Mouse (Mus musculus) stomach, postnatal 0 days (tissue): Measurements from ENCODE around the gene Snx9. TPM values are rescaled to one million over a fixed set of nuclear protein-coding genes. Genes with fewer than 3 reads are reported as not detected.

ENCODE experiments used
- ATAC-seq: fragments of 200-750 bp; cut with Nextera tagmentation; 2 replicates; pipeline ENCODE4 v1.8.0; 2017; ENCODE audit not compliant: low FRiP score, low TSS enrichment
- DNase-seq: peaks from one replicate; pipeline ENCODE4 v3.0.0-alpha.2; 2016; ENCODE audit warnings: low spot score
- H3K27ac ChIP-seq: fragments of 300-500 bp; sonication (generic); replicated peaks from 2 replicates; pipeline ENCODE4 v1.5.1; 2014; ENCODE audit warnings: mild to moderate bottlenecking, control low read depth
- H3K27me3 ChIP-seq: fragments of 300-500 bp; sonication (generic); 2 replicates; pipeline ENCODE4 v1.6.1; 2014; ENCODE audit warnings: low read length; ENCODE audit not compliant: control insufficient read depth, insufficient read depth
- H3K36me3 ChIP-seq: fragments of 300-500 bp; sonication (generic); 2 replicates; pipeline ENCODE4 v1.6.1; 2014; ENCODE audit warnings: low read length, mixed read lengths; ENCODE audit not compliant: control insufficient read depth, insufficient read depth
- H3K4me1 ChIP-seq: fragments of 300-500 bp; sonication (generic); replicated peaks from 2 replicates; pipeline ENCODE4 v1.6.1; 2014; ENCODE audit warnings: antibody characterized with exemption; ENCODE audit not compliant: control insufficient read depth, insufficient read depth
- H3K4me2 ChIP-seq: fragments of 300-500 bp; sonication (generic); replicated peaks from 2 replicates; pipeline ENCODE4 v1.6.1; 2014; ENCODE audit warnings: low read depth, mild to moderate bottlenecking, control low read depth, moderate library complexity
- H3K4me3 ChIP-seq: fragments of 300-500 bp; sonication (generic); 2 replicates; pipeline ENCODE4 v1.5.1; 2014; ENCODE audit warnings: low read depth, low read length, control low read depth
- H3K9ac ChIP-seq: fragments of 300-500 bp; sonication (generic); 2 replicates; pipeline ENCODE4 v1.6.1; 2014; ENCODE audit warnings: mild to moderate bottlenecking, low read length, control low read depth, mixed read lengths
- H3K9me3 ChIP-seq: fragments of 300-500 bp; sonication (generic); 2 replicates; pipeline ENCODE4 v1.6.1; 2016; ENCODE audit warnings: low read length; ENCODE audit not compliant: control insufficient read depth
- CTCF ChIP-seq: IDR thresholded peaks from 2 replicates; pipeline ENCODE4 v1.5.1; 2016; ENCODE audit warnings: antibody characterized with exemption, low read depth, mild to moderate bottlenecking, moderate library complexity
- EP300 ChIP-seq: optimal IDR thresholded peaks from 2 replicates; pipeline ENCODE3; 2016; ENCODE audit warnings: antibody characterized with exemption
- WGBS: fragments of 180-500 bp; shearing (Covaris S2); extraction: QIAGEN DNeasy Blood & Tissue Kit; methylation state at CpG from one replicate; pipeline ENCODE4 v1.1.7; 2014; 5-methylcytosine and 5-hydroxymethylcytosine counted together
- polyA plus RNA-seq: library from polyadenylated mRNA; unstranded; fragments of >200 nt; fragmentation: Nextera tagmentation; extraction: Ambion mirVana; gene quantifications from 2 replicates; pipeline ENCODE4 v1.2.1, GENCODE M21; 2015

The Snx9 gene
- polyA plus RNA-seq, 1 experiment from 2014 or later, result 34.8 TPM

GRCm38 (mm10) chr17:5929031-5929430 is 87.9 kb downstream of the Snx9 start:
- 84% methylated on average over 6 of the region's 6 CpGs for WGBS
- no peaks in the 10 kb centered on the region for H3K4me1 ChIP-seq
- H3K36me3 ChIP-seq, result peaks cover 28% of the 10 kb centered on the region
- H3K4me2 ChIP-seq, result no peak overlapping the region
- H3K27ac ChIP-seq, result no peak overlapping the region
- no peak for DNase-seq
- no peak overlapping the region for H3K9ac ChIP-seq
- no peaks in the 10 kb centered on the region for H3K9me3 ChIP-seq
- H3K27me3 ChIP-seq, result no peaks in the 10 kb centered on the region
- no peak for TF ChIP-seq EP300
- TF ChIP-seq CTCF, result no peak
- ATAC-seq, result no peak
- no peak overlapping the region for H3K4me3 ChIP-seq

- H3K36me3 ChIP-seq, result peaks cover 18% of the 10 kb centered on the region
- ATAC-seq (no peak), DNase-seq (no peak)
- H3K9me3 ChIP-seq, result no peaks in the 10 kb centered on the region
- no peak overlapping the region for H3K4me2 ChIP-seq
- H3K4me3 ChIP-seq, result no peak overlapping the region
- no peak for TF ChIP-seq EP300
- no peak for TF ChIP-seq CTCF
- WGBS, result 86% methylated on average over 5 of the region's 5 CpGs
- no peaks in the 10 kb centered on the region for H3K27me3 ChIP-seq
- no peak overlapping the region for H3K27ac ChIP-seq
- H3K9ac ChIP-seq, result no peak overlapping the region
- H3K4me1 ChIP-seq, result no peaks in the 10 kb centered on the region
Measured at GRCm38 (mm10) chr17:5932161-5932560, 91.0 kb downstream of the Snx9 start.

GRCm38 (mm10) chr17:5934554-5935324 is 93.6 kb downstream of the Snx9 start:
- H3K27ac ChIP-seq, result peak overlapping the region; percentile 56; the same call in 1 of the 2 replicates
- ATAC-seq (peak; percentile 87), DNase-seq (peak; percentile 92)
- H3K4me3 ChIP-seq, result peak overlapping the region; percentile 34
- TF ChIP-seq EP300 (no peak), CTCF (no peak)
- H3K4me2 ChIP-seq, result peak overlapping the region; percentile 72
- H3K4me1 ChIP-seq, result no peaks in the 10 kb centered on the region
- peaks cover 10% of the 10 kb centered on the region for H3K36me3 ChIP-seq
- H3K9me3 ChIP-seq, result no peaks in the 10 kb centered on the region
- no peaks in the 10 kb centered on the region for H3K27me3 ChIP-seq
- H3K9ac ChIP-seq, result peak overlapping the region; percentile 61
- WGBS, result 1% methylated on average over 30 of the region's 30 CpGs

GRCm38 (mm10) chr17:5935680-5936079 is 94.6 kb downstream of the Snx9 start:
- Histone ChIP-seq H3K36me3 (peaks cover 5% of the 10 kb centered on the region; the same call in 1 of the 2 replicates), H3K4me2 (peak overlapping the region; percentile 72; the same call in 1 of the 2 replicates), H3K9ac (no peak overlapping the region), H3K27me3 (no peaks in the 10 kb centered on the region), H3K27ac (no peak overlapping the region), H3K4me1 (no peaks in the 10 kb centered on the region), H3K4me3 (no peak overlapping the region), H3K9me3 (no peaks in the 10 kb centered on the region)
- 0 out of 2 replicates have a peak, but pooled peaks have one; percentile 8 for ATAC-seq
- DNase-seq, result no peak
- WGBS, result 46% methylated on average over 3 of the region's 3 CpGs
- TF ChIP-seq CTCF (no peak), EP300 (no peak)

- no peak for DNase-seq
- no peak overlapping the region for H3K27ac ChIP-seq
- 60% methylated on average over 14 of the region's 14 CpGs for WGBS
Measured at GRCm38 (mm10) chr17:5936276-5936675, 95.1 kb downstream of the Snx9 start.

GRCm38 (mm10) chr17:5937441-5937840 is 96.3 kb downstream of the Snx9 start:
- no peak overlapping the region for H3K4me2 ChIP-seq
- TF ChIP-seq CTCF (no peak), EP300 (no peak)
- no peak for ATAC-seq
- no peaks in the 10 kb centered on the region for H3K36me3 ChIP-seq
- WGBS, result 64% methylated on average over 2 of the region's 2 CpGs
- no peak overlapping the region for H3K9ac ChIP-seq
- H3K9me3 ChIP-seq, result no peaks in the 10 kb centered on the region
- no peak for DNase-seq
- H3K4me1 ChIP-seq, result no peaks in the 10 kb centered on the region
- no peak overlapping the region for H3K4me3 ChIP-seq
- H3K27me3 ChIP-seq, result no peaks in the 10 kb centered on the region
- no peak overlapping the region for H3K27ac ChIP-seq

More at GRCm38 (mm10) chr17:5936276-5936675, 95.1 kb downstream of the Snx9 start:
- no peak for ATAC-seq
- no peak overlapping the region for H3K9ac ChIP-seq
- no peak overlapping the region for H3K4me3 ChIP-seq
- H3K36me3 ChIP-seq, result peaks cover 2% of the 10 kb centered on the region; the same call in 1 of the 2 replicates
- TF ChIP-seq EP300 (no peak), CTCF (no peak)
- H3K4me2 ChIP-seq, result no peak overlapping the region
- no peaks in the 10 kb centered on the region for H3K27me3 ChIP-seq
- no peaks in the 10 kb centered on the region for H3K9me3 ChIP-seq
- H3K4me1 ChIP-seq, result no peaks in the 10 kb centered on the region
